Mouse (Mus musculus): ENCODE measurements around the gene Znrd1. TPM values are rescaled to one million over a fixed set of nuclear protein-coding genes. Genes with fewer than 3 reads are reported as not detected.
"Not testable (repeated sequence)": the region's sequence is repeated elsewhere in the genome, so short reads cannot be mapped to it uniquely, and the experiment has no call there.

Znrd1 gene
- polyA plus RNA-seq (2015; fragmentation: Nextera tagmentation; extraction: Ambion mirVana) = 51.0 and 52.7 TPM in 2 replicates

DNA sequence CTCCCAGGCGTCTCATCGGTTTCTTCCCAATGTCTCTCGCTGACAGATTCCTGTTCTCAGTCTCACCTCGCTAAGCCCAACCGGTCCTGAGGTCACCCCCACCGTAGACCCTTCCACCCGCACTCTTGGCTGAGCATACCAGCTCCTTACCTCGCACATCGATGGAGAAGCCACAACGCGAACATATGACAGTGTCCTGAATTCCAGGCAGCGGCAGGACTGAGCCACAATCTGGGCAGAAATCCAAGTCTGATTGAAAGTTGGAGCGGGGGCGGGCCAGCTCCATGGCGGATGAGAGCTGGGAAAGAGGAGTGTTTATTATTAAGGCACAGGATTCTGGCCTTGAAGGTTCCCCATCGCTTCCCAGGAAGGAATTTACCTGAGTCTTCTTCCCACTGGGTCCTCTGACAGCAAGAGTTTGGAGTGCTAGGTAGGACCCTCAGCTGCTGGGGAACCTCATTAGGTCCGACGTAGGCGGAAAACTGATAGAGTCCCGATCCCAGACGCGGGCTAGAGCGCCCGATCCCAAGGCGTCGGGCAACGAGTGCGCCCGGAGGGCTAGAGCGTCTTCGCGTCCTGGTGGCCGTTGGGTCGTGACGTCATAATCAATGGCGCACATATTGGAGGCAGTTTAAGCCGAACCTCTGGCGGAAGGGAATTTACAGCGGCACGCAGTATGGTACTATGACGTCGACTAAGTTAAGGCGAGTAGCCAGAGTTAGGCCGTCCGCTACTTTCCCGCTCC lies at the start of gene Znrd1, which contains the start of gene Znrd1as:
TSS of gene Znrd1 (minus strand) at position 561 of the 745 bp plus-strand sequence.
TSS of gene Znrd1as (plus strand) at position 594 of the 745 bp plus-strand sequence.
- WGBS = under 1% methylated on average over 46 of the region's 46 CpGs
- H3K4me3 ChIP-seq = peak within 1 kb of the TSS; percentile 67
- ATAC-seq (replicated peaks) = peak; percentile 97

DNA sequence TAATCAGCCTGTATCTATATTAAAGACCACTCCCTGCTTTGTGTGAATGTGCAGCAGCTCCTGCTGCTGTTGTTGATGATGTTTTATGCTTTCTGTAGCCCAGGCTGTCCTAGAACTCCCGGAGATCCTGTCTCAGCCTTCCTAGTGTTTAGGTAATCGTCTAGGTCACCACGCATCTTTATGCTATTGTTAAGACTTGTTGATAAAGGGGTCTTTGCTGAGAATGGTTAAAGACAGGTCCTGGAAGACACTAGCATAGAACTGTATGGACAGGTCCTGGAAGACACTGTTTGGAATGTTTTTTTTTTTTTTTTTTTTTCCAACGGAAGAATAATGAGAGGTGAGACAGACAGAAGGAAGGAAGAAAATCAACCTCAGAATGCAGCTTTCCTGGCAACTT lies 45.0 kb upstream of the Znrd1 start:
- Histone ChIP-seq H3K4me1 (peaks cover 38% of the 10 kb centered on the region), H3K4me3 (peak overlapping the region; percentile 93), H3K9ac (peak overlapping the region; percentile 100), H3K27me3 (replicated peaks) (no peaks in the 10 kb centered on the region), H3K9me3 (no peaks in the 10 kb centered on the region), H3K4me2 (peak overlapping the region; percentile 65), H3K27ac (peak overlapping the region; percentile 98), H3K36me3 (replicated peaks) (peaks cover 18% of the 10 kb centered on the region; the same call in 1 of the 2 replicates)
- ATAC-seq (replicated peaks) = peak; percentile 46
- 13% methylated on average over 4 of the region's 4 CpGs for WGBS

More for the DNA sequence above, at the start of gene Znrd1, which contains the start of gene Znrd1as:
- peak within 1 kb of the TSS; percentile 84 for H3K4me2 ChIP-seq
- no peaks in the 10 kb centered on the region for H3K27me3 ChIP-seq (replicated peaks)
- H3K36me3 ChIP-seq (replicated peaks) = peaks cover 10% of the 10 kb centered on the region; the same call in 1 of the 2 replicates
- H3K9ac ChIP-seq = peak within 1 kb of the TSS; percentile 66
- H3K27ac ChIP-seq = peak within 1 kb of the TSS; percentile 80
- H3K9me3 ChIP-seq = no peaks in the 10 kb centered on the region
- peaks cover 27% of the 10 kb centered on the region for H3K4me1 ChIP-seq

DNA sequence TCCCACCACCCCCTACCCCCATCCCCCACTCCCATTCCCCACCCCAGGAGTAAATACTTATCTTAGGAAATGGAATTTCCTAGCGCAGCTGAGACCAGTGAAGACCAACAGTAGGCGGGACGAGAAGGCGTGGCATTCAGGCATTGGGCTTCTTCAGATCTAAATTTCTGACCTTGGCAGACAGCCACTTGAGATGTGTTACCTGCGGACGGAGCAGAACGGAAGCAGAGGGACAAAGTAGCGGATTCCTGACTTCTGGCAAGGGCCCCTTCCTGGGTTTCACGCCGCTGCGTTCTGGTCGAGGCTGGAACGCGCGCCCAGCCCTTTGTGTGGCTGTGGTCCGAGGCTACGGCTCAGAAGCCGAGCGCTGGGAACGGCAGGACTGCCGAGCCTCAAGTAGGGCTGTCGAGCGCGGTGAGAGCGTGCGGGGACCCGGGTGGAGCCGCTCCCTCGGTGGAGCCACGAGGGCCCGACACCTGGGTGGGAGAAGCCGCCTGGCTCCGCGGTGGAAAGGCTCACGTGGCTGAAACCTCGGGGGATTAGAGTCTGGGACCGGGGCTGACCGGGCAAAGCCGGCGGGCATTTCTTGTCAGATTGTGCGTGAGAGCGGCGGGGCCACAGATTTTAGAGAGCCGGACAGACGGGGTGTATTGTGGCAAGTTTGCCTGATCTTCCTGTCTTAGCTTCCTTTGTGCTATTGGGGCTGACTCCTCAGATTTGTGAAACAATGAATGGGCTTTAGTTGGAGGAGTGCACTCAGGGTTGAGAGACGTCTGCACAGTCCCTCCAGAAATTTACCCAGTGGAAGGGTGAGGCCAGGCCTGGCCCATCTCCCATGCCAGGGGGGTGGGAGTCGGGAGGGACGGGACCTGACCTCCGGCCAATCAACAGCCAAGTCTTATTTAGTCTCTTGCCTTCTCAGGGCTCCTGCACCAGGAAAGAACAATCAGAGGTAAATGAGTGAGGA lies 44.3 kb upstream of the Znrd1 start:
- H3K27me3 ChIP-seq (replicated peaks) = no peaks in the 10 kb centered on the region
- peaks cover 11% of the 10 kb centered on the region; the same call in 1 of the 2 replicates for H3K36me3 ChIP-seq (replicated peaks)
- peak overlapping the region; percentile 98 for H3K27ac ChIP-seq
- no peaks in the 10 kb centered on the region for H3K9me3 ChIP-seq
- ATAC-seq (replicated peaks) = peak; percentile 90
- peaks cover 32% of the 10 kb centered on the region for H3K4me1 ChIP-seq
- peak overlapping the region; percentile 65 for H3K4me2 ChIP-seq
- H3K4me3 ChIP-seq = peak overlapping the region; percentile 93
- H3K9ac ChIP-seq = peak overlapping the region; percentile 100
- under 1% methylated on average over 49 of the region's 49 CpGs for WGBS

DNA sequence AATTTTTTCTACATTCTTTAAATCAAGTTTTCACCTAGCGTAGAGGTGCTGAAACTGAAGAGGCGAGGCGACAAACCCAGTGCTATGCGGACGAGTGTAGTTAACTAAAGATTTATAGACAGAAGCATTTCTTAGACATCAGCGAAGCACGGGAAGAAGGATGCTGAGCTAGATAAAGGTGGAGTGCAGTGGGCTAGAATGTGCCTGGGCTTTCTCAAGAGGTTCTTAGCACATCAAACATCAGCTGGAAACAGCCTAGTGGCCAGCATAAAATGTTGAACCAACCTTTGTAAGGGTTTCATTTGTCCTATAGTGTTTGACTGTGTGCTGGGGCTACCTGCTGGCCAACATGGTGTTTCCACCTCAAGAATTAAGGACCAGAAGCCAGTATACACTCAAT lies 42.5 kb upstream of the Znrd1 start, which contains the start of gene Zfp57:
TSS of gene Zfp57 (plus strand) at position 301 of the 400 bp plus-strand sequence.
- peak within 1 kb of the TSS; percentile 98 for H3K27ac ChIP-seq
- no peaks in the 10 kb centered on the region for H3K27me3 ChIP-seq (replicated peaks)
- H3K4me3 ChIP-seq = peak within 1 kb of the TSS; percentile 93
- WGBS = 93% methylated on average over 7 of the region's 7 CpGs
- peaks cover 22% of the 10 kb centered on the region for H3K4me1 ChIP-seq
- H3K9ac ChIP-seq = no peak within 1 kb of the TSS
- no peaks in the 10 kb centered on the region; the same call in 1 of the 2 replicates for H3K36me3 ChIP-seq (replicated peaks)
- H3K9me3 ChIP-seq = no peaks in the 10 kb centered on the region
- peak within 1 kb of the TSS; percentile 65 for H3K4me2 ChIP-seq
- no peak for ATAC-seq (replicated peaks)

DNA sequence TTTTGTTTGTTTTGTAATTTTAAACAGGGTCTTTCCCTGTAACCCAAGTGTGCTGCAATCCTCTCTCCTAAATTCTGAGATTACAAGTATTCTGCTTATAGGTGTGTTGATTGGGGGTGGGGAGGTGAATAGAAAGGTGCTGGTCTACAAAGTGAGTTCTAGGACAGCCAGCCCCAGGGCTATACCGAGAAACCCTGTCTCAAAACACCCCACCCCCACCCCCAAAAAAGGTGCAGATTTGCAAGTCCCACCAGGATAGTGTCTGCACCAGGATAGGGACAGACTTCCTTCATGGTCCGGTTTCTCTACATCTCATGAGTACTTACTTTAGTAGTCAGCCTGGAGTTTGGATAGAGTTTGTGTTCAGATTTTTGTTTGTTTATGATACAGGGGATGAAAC lies 40.1 kb upstream of the Znrd1 start:
- no peak for ATAC-seq (replicated peaks)
- no peaks in the 10 kb centered on the region for H3K36me3 ChIP-seq (replicated peaks)
- H3K4me2 ChIP-seq = no peak overlapping the region
- 0 out of 2 replicates have a peak, but pooled peaks cover 2% of the 10 kb centered on the region for H3K4me1 ChIP-seq
- no peak overlapping the region for H3K27ac ChIP-seq
- no peak overlapping the region for H3K4me3 ChIP-seq
- no peak overlapping the region for H3K9ac ChIP-seq
- no peaks in the 10 kb centered on the region for H3K9me3 ChIP-seq
- H3K27me3 ChIP-seq (replicated peaks) = no peaks in the 10 kb centered on the region
- 81% methylated on average over 2 of the region's 2 CpGs for WGBS

DNA sequence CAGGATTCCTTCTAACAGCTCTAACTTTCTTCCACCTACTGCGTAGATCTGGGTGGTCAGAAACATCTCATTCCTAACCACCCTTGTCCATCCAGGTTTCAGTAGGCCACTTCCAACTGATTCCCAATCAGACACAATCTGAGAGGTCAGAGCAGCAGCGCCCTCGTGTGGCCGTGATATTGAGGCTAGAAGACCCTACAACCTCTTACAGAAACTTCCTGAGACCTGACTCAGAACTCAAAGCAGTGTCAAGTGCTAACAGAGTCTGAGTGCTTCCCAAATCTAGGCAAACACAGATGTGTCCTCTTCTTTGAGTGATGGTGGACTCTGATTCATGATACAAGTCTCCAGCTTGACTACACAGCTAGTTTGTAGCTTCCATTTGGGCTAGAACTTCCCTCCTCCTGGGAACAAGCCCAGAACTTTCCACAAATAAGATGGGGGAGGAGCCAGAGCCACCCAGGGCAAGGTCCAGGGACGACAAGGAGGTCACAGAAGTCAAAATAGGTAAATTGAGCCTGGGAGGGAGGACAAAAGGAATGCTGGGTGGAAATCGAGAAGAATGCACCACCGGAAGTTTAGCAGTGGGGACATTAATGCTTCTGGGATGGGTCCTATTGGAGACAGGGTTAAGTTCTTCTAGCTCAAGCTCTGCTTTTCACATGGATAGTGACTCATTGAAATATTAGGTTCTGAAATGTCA lies 38.8 kb upstream of the Znrd1 start:
- H3K9ac ChIP-seq = no peak overlapping the region
- 30% methylated on average over 7 of the region's 7 CpGs for WGBS

DNA sequence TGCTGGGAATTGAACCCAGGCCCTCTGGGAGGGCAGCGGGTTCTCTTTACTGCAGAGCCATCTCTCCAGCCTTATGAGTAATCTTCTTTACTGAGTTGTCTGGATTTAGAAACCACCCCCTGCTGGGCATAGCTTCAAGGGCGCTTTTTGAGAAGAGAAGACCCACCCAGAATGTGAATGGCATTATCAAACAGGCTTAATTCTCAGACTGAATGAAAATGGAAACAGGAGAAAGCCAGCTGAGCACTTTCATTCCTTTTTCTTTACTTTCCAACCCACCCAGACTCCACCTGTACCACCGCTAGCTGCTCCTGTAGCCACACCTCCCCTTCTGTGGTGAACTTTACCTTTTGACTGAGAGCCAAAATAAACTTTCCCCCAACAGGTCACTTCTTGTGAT lies 37.1 kb upstream of the Znrd1 start:
- Histone ChIP-seq H3K9ac (no peak overlapping the region), H3K4me3 (no peak overlapping the region), H3K27me3 (replicated peaks) (no peaks in the 10 kb centered on the region), H3K4me2 (no peak overlapping the region), H3K4me1 (no peaks in the 10 kb centered on the region), H3K9me3 (no peaks in the 10 kb centered on the region), H3K36me3 (replicated peaks) (no peaks in the 10 kb centered on the region), H3K27ac (no peak overlapping the region)
- ATAC-seq (replicated peaks) = no peak
- 44% methylated on average over 3 of the region's 3 CpGs for WGBS

More for the DNA sequence above, 38.8 kb upstream of the Znrd1 start:
- no peak for ATAC-seq (replicated peaks)
- Histone ChIP-seq H3K9me3 (no peaks in the 10 kb centered on the region), H3K27ac (no peak overlapping the region), H3K4me3 (no peak overlapping the region), H3K36me3 (replicated peaks) (no peaks in the 10 kb centered on the region), H3K27me3 (replicated peaks) (no peaks in the 10 kb centered on the region), H3K4me1 (0 out of 2 replicates have a peak, but pooled peaks cover 2% of the 10 kb centered on the region), H3K4me2 (no peak overlapping the region)

DNA sequence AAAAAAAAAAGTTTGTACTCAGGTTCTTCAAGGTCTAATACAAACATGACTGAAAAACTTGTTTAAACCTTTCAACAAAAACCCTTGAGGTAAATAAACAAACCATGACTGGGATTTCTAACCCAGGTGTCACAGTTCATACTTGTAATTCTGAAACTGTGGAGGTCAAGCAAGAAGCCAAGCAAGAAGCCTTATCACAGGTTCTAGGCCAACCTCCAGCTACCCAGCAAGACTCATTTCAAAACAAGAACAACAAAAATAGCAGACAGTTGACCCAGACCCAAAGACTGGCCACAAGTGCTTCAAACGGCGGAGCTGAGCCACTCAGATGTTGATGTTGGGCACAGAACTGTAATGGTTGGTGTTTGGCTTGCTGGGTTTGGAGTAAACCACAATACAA lies 36.2 kb upstream of the Znrd1 start:
- Histone ChIP-seq H3K36me3 (replicated peaks) (no peaks in the 10 kb centered on the region), H3K4me3 (no peak overlapping the region), H3K9me3 (no peaks in the 10 kb centered on the region), H3K9ac (no peak overlapping the region), H3K4me1 (no peaks in the 10 kb centered on the region), H3K4me2 (no peak overlapping the region), H3K27ac (no peak overlapping the region), H3K27me3 (replicated peaks) (peaks cover 2% of the 10 kb centered on the region)
- no peak for ATAC-seq (replicated peaks)
- 84% methylated on average over 2 of the region's 2 CpGs for WGBS

DNA sequence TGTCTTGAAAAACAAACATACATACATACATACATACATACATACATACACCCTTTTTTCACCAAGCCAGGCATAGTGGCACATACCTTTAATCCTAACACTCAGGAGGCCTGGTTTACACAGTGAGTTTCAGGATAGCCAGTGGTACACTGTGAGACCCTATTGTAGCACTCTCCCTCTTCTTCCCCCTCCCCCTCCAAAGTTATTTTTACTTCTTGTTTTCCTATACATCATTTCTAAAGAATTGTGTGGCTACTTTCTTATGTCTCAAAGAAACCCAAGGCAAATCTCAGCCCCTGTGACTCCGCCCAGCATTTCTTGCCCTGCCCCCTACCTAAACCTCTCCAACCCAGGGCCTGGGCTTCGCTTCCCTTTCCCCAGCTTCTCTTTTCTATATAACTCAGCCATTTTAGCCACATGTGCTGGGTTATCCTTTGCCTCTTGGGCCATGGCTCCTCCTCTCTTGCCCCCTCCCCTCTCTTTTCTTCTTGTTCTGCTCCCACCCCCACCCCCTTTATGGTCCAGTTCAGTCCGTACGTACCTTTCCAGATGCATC lies 35.5 kb upstream of the Znrd1 start:
- no peak overlapping the region for H3K9ac ChIP-seq
- peaks cover 6% of the 10 kb centered on the region for H3K27me3 ChIP-seq (replicated peaks)
- H3K4me2 ChIP-seq = no peak overlapping the region
- no peaks in the 10 kb centered on the region for H3K4me1 ChIP-seq
- H3K4me3 ChIP-seq = no peak overlapping the region
- H3K27ac ChIP-seq = no peak overlapping the region
- H3K9me3 ChIP-seq = no peaks in the 10 kb centered on the region
- ATAC-seq (replicated peaks) = no peak
- 88% methylated on average over 4 of the region's 4 CpGs for WGBS
- H3K36me3 ChIP-seq (replicated peaks) = no peaks in the 10 kb centered on the region

DNA sequence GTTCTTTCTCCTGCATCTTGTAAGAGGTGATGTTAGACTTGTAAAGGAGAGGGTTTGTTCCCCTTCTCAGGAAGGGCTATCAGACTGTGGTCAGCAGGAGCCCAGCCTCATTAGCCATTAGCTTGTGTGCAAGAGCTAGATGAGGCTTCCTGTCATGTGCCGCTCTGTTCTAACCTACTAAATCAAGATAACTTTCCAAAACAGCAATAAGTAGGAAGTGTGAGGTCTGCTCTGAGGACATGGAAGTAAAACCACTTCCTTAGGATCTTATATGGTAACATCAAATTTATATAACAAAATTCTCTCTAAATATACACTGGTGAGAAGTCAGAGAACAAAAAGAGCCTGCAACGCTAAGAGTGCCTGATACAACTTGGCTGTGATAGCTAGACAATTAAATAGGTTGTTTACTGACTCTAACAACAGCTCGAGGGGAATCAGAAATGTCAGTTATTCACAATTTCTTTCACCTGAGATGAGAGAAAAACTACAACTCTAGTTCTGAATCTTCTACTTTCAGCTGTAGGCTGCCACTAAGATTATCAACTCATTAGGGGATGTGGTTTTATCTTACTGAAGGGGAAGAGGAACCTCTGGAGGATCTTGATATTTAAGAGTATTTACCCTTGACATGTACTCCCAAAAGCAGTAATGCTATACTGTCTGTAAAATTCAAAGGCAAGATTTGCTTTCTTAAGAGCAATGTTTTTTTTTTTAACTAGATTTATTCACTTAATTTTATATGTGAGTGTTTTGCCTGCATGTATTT lies 34.2 kb upstream of the Znrd1 start:
- Histone ChIP-seq H3K9ac (no peak overlapping the region), H3K4me2 (no peak overlapping the region), H3K9me3 (no peaks in the 10 kb centered on the region), H3K4me1 (no peaks in the 10 kb centered on the region), H3K4me3 (no peak overlapping the region), H3K36me3 (replicated peaks) (no peaks in the 10 kb centered on the region), H3K27ac (no peak overlapping the region), H3K27me3 (replicated peaks) (peaks cover 18% of the 10 kb centered on the region)
- 79% methylated on average over 3 of the region's 3 CpGs for WGBS
- ATAC-seq (replicated peaks) = no peak

DNA sequence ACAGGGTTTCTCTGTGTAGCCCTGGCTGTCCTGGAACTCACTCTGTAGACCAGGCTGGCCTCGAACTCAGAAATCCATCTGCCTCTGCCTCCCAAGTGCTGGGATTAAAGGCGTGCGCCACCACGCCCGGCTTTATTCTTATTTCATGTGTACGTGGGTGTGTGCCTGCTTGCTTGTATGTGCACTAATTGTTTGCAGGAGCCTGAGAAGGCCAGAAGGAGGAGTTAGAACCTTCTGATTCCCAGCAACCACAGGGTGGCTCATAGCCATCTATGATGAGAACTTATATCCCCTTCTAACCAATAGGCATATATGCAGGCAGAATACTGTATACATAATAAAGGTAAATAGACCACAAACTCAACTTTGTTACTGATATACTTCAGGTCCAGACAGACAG lies 32.3 kb upstream of the Znrd1 start:
- H3K27me3 ChIP-seq (replicated peaks) = peaks cover 20% of the 10 kb centered on the region
- not testable (repeated sequence) for ATAC-seq (replicated peaks); H3K27ac ChIP-seq; H3K4me2 ChIP-seq; H3K36me3 ChIP-seq (replicated peaks); H3K9me3 ChIP-seq; H3K4me3 ChIP-seq; H3K4me1 ChIP-seq; H3K9ac ChIP-seq
- 94% methylated on average over 6 of the region's 6 CpGs for WGBS
